Mouse (Mus musculus): ENCODE measurements at regions not wholly inside any gene's neighbourhood (a gene's known extent, or its start where the extent isn't known, plus 50 kb on each side); places are given as distances from the start of the nearest gene placed in this dataset.

DNA sequence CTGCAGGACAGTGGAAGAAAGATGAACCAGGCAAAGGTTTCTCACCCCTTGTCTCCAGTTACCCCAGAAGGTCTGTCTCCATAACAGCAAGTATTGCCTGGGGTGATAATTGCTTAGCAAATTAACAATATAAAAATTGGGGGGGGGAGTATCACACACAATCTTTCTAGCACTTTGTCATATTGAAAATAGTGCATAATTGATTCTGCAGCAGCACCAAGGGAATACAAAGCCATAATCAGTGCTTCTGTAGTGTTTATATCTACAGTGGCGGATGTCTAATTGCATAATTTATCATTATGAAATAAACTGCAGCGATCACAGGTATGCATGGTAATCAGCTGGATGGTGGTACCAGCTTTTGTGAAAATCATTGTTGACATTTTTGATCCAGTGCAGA lies 316.9 kb upstream of the Nmur2 start:
- Histone ChIP-seq H3K9ac (ENCODE audit: control insufficient read depth, low read depth, low read length, poor library complexity, severe bottlenecking) (no peak overlapping the region), H3K27me3 (ENCODE audit: control insufficient read depth in 1 of 2, insufficient read depth in 2 of 2, low read length in 2 of 2) (no peaks in the 10 kb centered on the region), H3K27ac (ENCODE audit: control insufficient read depth, low read depth, low read length) (no peak overlapping the region), H3K4me1 (ENCODE audit: control insufficient read depth in 1 of 2, insufficient read depth in 2 of 2, low read length in 2 of 2) (no peaks in the 10 kb centered on the region), H3K36me3 (ENCODE audit: control insufficient read depth in 1 of 2, insufficient read depth in 2 of 2, low read length in 2 of 2) (no peaks in the 10 kb centered on the region), H3K9me3 (replicated peaks; ENCODE audit: insufficient read depth, low read length) (no peaks in the 10 kb centered on the region), H3K4me3 (ENCODE audit: control insufficient read depth in 1 of 2, insufficient read depth in 1 of 2, low read depth in 2 of 2, low read length in 2 of 2) (no peak overlapping the region), H3K79me2 (ENCODE audit: control insufficient read depth, insufficient read depth, low read length, poor library complexity) (no peaks in the 10 kb centered on the region)
- DNase-seq (ENCODE audit: low read depth, low spot score), result no peak
- TF ChIP-seq GATA1 (IDR thresholded peaks at IDR 0.05; ENCODE audit: low read depth, low read length), result no peak

DNA sequence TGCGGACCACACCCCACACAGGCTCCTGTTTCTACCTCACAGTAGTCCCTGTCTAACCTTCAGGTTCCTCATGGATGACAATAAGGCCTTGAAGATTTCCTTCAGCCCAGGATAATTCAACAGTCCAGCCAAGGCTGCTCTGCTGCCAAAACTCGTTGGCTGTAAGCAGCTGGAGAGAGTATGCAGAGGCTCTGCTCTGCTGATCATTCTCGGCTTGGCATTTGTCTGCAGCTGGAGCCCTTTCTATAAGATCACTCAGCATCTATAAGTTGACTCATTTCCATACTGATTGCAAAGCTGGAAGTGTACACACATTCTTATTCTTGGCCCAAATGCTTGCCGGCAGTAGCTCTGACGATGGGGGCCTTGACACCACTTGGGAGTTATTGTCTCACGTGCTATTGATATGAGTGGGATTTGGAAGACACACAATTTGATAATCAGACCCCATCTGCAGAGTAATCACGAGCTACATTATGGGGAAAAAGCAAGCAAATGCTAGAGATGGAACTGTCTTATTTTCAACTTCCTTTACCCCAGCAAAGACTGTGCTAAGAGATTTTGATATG lies 311.1 kb upstream of the Nmur2 start:
- Histone ChIP-seq H3K36me3 (ENCODE audit: control insufficient read depth in 1 of 2, insufficient read depth in 2 of 2, low read length in 2 of 2) (no peaks in the 10 kb centered on the region), H3K27ac (ENCODE audit: control insufficient read depth, low read depth, low read length) (no peak overlapping the region), H3K79me2 (ENCODE audit: control insufficient read depth, insufficient read depth, low read length, poor library complexity) (no peaks in the 10 kb centered on the region), H3K4me3 (ENCODE audit: control insufficient read depth in 1 of 2, insufficient read depth in 1 of 2, low read depth in 2 of 2, low read length in 2 of 2) (no peak overlapping the region), H3K4me1 (ENCODE audit: control insufficient read depth in 1 of 2, insufficient read depth in 2 of 2, low read length in 2 of 2) (no peaks in the 10 kb centered on the region), H3K27me3 (ENCODE audit: control insufficient read depth in 1 of 2, insufficient read depth in 2 of 2, low read length in 2 of 2) (no peaks in the 10 kb centered on the region), H3K9me3 (replicated peaks; ENCODE audit: insufficient read depth, low read length) (no peaks in the 10 kb centered on the region), H3K9ac (ENCODE audit: control insufficient read depth, low read depth, low read length, poor library complexity, severe bottlenecking) (no peak overlapping the region)
- DNase-seq (ENCODE audit: low read depth, low spot score), result no peak
- no peak for TF ChIP-seq CTCF (IDR thresholded peaks at IDR 0.05 in 2 of 3, conservative IDR thresholded peaks at IDR 0.05 in 1 of 3; ENCODE audit: control insufficient read depth in 1 of 3, insufficient read depth in 1 of 3, low read depth in 2 of 3, low read length in 3 of 3, poor library complexity in 1 of 3, severe bottlenecking in 1 of 3)

GRCm38 (mm10) chr11:56351231-56351630 lies 310.4 kb upstream of the Nmur2 start:
- Histone ChIP-seq H3K27ac (ENCODE audit: control insufficient read depth, low read depth, low read length) (no peak overlapping the region), H3K79me2 (ENCODE audit: control insufficient read depth, insufficient read depth, low read length, poor library complexity) (no peaks in the 10 kb centered on the region), H3K27me3 (ENCODE audit: control insufficient read depth in 1 of 2, insufficient read depth in 2 of 2, low read length in 2 of 2) (no peaks in the 10 kb centered on the region), H3K9ac (ENCODE audit: control insufficient read depth, low read depth, low read length, poor library complexity, severe bottlenecking) (no peak overlapping the region), H3K36me3 (ENCODE audit: control insufficient read depth in 1 of 2, insufficient read depth in 2 of 2, low read length in 2 of 2) (no peaks in the 10 kb centered on the region), H3K4me3 (ENCODE audit: control insufficient read depth in 1 of 2, insufficient read depth in 1 of 2, low read depth in 2 of 2, low read length in 2 of 2) (no peak overlapping the region), H3K4me1 (ENCODE audit: control insufficient read depth in 1 of 2, insufficient read depth in 2 of 2, low read length in 2 of 2) (no peaks in the 10 kb centered on the region), H3K9me3 (replicated peaks; ENCODE audit: insufficient read depth, low read length) (no peaks in the 10 kb centered on the region)
- DNase-seq (ENCODE audit: low read depth, low spot score), result no peak
- TF ChIP-seq TBP (IDR thresholded peaks at IDR 0.05; ENCODE audit: low read depth, low read length) (no peak), GABPA (IDR thresholded peaks at IDR 0.05; ENCODE audit: low read depth, low read length) (no peak), RAD21 (IDR thresholded peaks at IDR 0.05; ENCODE audit: low read depth, low read length) (no peak), JUND (IDR thresholded peaks at IDR 0.05; ENCODE audit: low read depth, low read length) (no peak), UBTF (IDR thresholded peaks at IDR 0.05; ENCODE audit: borderline replicate concordance, insufficient read depth, low read depth, low read length) (no peak), CHD2 (IDR thresholded peaks at IDR 0.05; ENCODE audit: low read length) (no peak), RCOR1 (IDR thresholded peaks at IDR 0.05; ENCODE audit: low read depth, low read length) (no peak)

GRCm38 (mm10) chr11:56349766-56350165 lies 309.0 kb upstream of the Nmur2 start:
- no peak overlapping the region for H3K9ac ChIP-seq (ENCODE audit: control insufficient read depth, low read depth, low read length, poor library complexity, severe bottlenecking)
- no peaks in the 10 kb centered on the region for H3K36me3 ChIP-seq (ENCODE audit: control insufficient read depth in 1 of 2, insufficient read depth in 2 of 2, low read length in 2 of 2)
- no peaks in the 10 kb centered on the region for H3K9me3 ChIP-seq (replicated peaks; ENCODE audit: insufficient read depth, low read length)
- H3K27ac ChIP-seq (ENCODE audit: control insufficient read depth, low read depth, low read length), result no peak overlapping the region
- H3K79me2 ChIP-seq (ENCODE audit: control insufficient read depth, insufficient read depth, low read length, poor library complexity), result no peaks in the 10 kb centered on the region
- no peaks in the 10 kb centered on the region for H3K4me1 ChIP-seq (ENCODE audit: control insufficient read depth in 1 of 2, insufficient read depth in 2 of 2, low read length in 2 of 2)
- no peaks in the 10 kb centered on the region for H3K27me3 ChIP-seq (ENCODE audit: control insufficient read depth in 1 of 2, insufficient read depth in 2 of 2, low read length in 2 of 2)
- no peak for DNase-seq (ENCODE audit: low read depth, low spot score)
- no peak overlapping the region for H3K4me3 ChIP-seq (ENCODE audit: control insufficient read depth in 1 of 2, insufficient read depth in 1 of 2, low read depth in 2 of 2, low read length in 2 of 2)
- TF ChIP-seq USF1 (IDR thresholded peaks at IDR 0.05; ENCODE audit: low read depth, low read length), result no peak
- TF ChIP-seq ETS1 (IDR thresholded peaks at IDR 0.05; ENCODE audit: low read depth, low read length), result no peak
- no peak for TF ChIP-seq NELFE (IDR thresholded peaks at IDR 0.05; ENCODE audit: low read depth, low read length)
- no peak for TF ChIP-seq UBTF (IDR thresholded peaks at IDR 0.05; ENCODE audit: borderline replicate concordance, insufficient read depth, low read depth, low read length)
- no peak for TF ChIP-seq SIN3A (IDR thresholded peaks at IDR 0.05; ENCODE audit: low read length)
- TF ChIP-seq POLR2AphosphoS5 (IDR thresholded peaks at IDR 0.05; ENCODE audit: borderline replicate concordance, low read depth, low read length), result no peak
- no peak for TF ChIP-seq ELF1 (IDR thresholded peaks at IDR 0.05; ENCODE audit: low read depth, low read length)
- no peak for TF ChIP-seq BHLHE40 (IDR thresholded peaks at IDR 0.05; ENCODE audit: borderline replicate concordance, low read depth, low read length)
- TF ChIP-seq POLR2A (IDR thresholded peaks at IDR 0.05; ENCODE audit: control insufficient read depth in 1 of 2, insufficient read depth in 1 of 2, low read depth in 1 of 2, low read length in 2 of 2, poor library complexity in 1 of 2), result no peak
- TF ChIP-seq HCFC1 (IDR thresholded peaks at IDR 0.05; ENCODE audit: low read depth, low read length), result no peak
- TF ChIP-seq GABPA (IDR thresholded peaks at IDR 0.05; ENCODE audit: low read depth, low read length), result no peak
- no peak for TF ChIP-seq CHD1 (IDR thresholded peaks at IDR 0.05; ENCODE audit: low read depth, low read length)
- no peak for TF ChIP-seq ZC3H11A (IDR thresholded peaks at IDR 0.05; ENCODE audit: low read depth, low read length)
- TF ChIP-seq TCF12 (IDR thresholded peaks at IDR 0.05; ENCODE audit: low read depth, low read length), result no peak
- TF ChIP-seq RAD21 (IDR thresholded peaks at IDR 0.05; ENCODE audit: low read depth, low read length), result no peak
